Comparison of ENCODE assay signal across 10 mouse cellular contexts in the genomic region with DNA sequence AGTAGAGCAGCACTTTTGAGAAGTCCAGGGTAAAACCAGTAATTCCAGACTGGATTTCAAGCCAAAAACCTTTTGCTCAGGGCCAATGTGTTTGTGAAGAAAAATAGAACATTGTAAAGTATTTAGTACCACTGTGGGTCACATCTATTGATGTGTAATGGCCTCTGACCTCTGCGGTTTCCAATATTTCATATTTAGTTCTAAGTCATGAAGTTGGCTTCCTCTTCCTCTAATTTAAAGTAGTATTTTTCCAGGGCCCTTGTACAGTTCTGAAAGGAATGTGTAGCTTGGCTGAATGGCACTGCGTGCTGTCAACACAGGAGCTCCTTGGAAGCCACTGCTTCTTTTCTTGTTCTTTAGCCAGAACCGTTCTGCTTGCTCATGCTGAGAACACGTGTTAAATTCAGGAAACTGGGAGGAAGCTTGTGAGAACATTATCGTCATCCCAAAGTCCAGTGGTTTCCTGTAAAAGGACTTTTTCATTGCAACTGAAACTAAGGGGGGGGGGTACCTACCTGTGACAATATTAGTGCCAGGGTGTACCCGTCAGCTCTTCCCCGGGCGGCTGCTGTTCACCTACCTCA. TPM values are rescaled to one million over a fixed set of nuclear protein-coding genes. Genes with fewer than 3 reads are reported as not detected.
DNase-seq lines count a peak whose midpoint lies in the region; ATAC-seq lines count a peak whose summit lies in the region.
"Had no signal": no experiment of that assay in that cellular context is flagged by ENCODE, and none has a peak within 500 bp of the region (broad histone marks: within the 10 kb centered on the region; RNA-seq: fewer than 3 reads in every experiment).

No protein-coding gene starts in this region.

- no peaks in the 10 kb centered on the region for H3K4me1 ChIP-seq in heart, embryonic 11.5 days (ENCODE audit: control insufficient read depth, insufficient read depth, low read length)
- no peaks in the 10 kb centered on the region for H3K4me1 ChIP-seq in midbrain, embryonic 11.5 days (ENCODE audit: control insufficient read depth, insufficient read depth, low read length)

- no peaks in the 10 kb centered on the region for H3K27me3 ChIP-seq in heart, embryonic 11.5 days (ENCODE audit: control insufficient read depth, insufficient read depth, low read length)
- H3K27me3 ChIP-seq in midbrain, embryonic 11.5 days (ENCODE audit: control insufficient read depth, insufficient read depth, low read length) = no peaks in the 10 kb centered on the region

- H3K36me3 ChIP-seq in heart, embryonic 11.5 days (ENCODE audit: control insufficient read depth, insufficient read depth, low read length) = no peaks in the 10 kb centered on the region
- no peaks in the 10 kb centered on the region for H3K36me3 ChIP-seq in midbrain, embryonic 11.5 days (ENCODE audit: control insufficient read depth, insufficient read depth, low read length)
- H3K36me3 ChIP-seq: hindbrain, embryonic 10.5 days had no signal

- H3K4me2 ChIP-seq in heart, embryonic 11.5 days = no peak overlapping the region
- no peak overlapping the region for H3K4me2 ChIP-seq in midbrain, embryonic 11.5 days

- H3K27ac ChIP-seq in heart, embryonic 11.5 days (ENCODE audit: low read depth, low read length) = no peak overlapping the region
- no peak overlapping the region for H3K27ac ChIP-seq in midbrain, embryonic 11.5 days (ENCODE audit: low read depth, low read length)
- H3K27ac ChIP-seq: hindbrain, embryonic 10.5 days had no signal

- WGBS in heart, embryonic 11.5 days (ENCODE audit: insufficient replicate concordance) = 67% methylated on average over 8 of the region's 8 CpGs
- 86% methylated on average over 8 of the region's 8 CpGs for WGBS in midbrain, embryonic 11.5 days

- no peak overlapping the region for H3K4me3 ChIP-seq in heart, embryonic 11.5 days (ENCODE audit: low read depth, low read length)
- H3K4me3 ChIP-seq in midbrain, embryonic 11.5 days (ENCODE audit: low read depth, low read length) = no peak overlapping the region
- H3K4me3 ChIP-seq: hindbrain, embryonic 10.5 days; myocyte had no signal

- H3K9ac ChIP-seq in heart, embryonic 11.5 days (ENCODE audit: low read depth, low read length) = no peak overlapping the region
- H3K9ac ChIP-seq in midbrain, embryonic 11.5 days (ENCODE audit: low read length) = no peak overlapping the region

- 0 out of 2 replicates have a peak, but pooled peaks cover 2% of the 10 kb centered on the region for H3K9me3 ChIP-seq in heart, embryonic 11.5 days (replicated peaks; ENCODE audit: control insufficient read depth, low read length)
- H3K9me3 ChIP-seq in midbrain, embryonic 11.5 days (ENCODE audit: control insufficient read depth, low read length) = no peaks in the 10 kb centered on the region
- H3K9me3 ChIP-seq: hindbrain, embryonic 10.5 days had no signal

- ATAC-seq in heart, embryonic 11.5 days (replicated peaks; ENCODE audit: insufficient number of reproducible peaks, low FRiP score, low TSS enrichment) = no peak
- no peak for ATAC-seq in midbrain, embryonic 11.5 days (ENCODE audit: low FRiP score)

- DNase-seq in heart, adult 18-20 months = peak; percentile 63 to 79
- peak; percentile 18 for DNase-seq in 3T3-L1 (ENCODE audit: low read depth, low spot score)
- DNase-seq in fibroblast of lung, adult 2 months (ENCODE audit: low read depth) = peak; percentile 92
- peak; percentile 2 to 52 for DNase-seq in kidney, postnatal 25 days
- DNase-seq in cerebellum, adult 11 months = no peak
- no peak for DNase-seq in midbrain, embryonic 11.5 days (ENCODE audit: low spot score, missing footprints)
- no peak for DNase-seq in cerebellum, adult 8-10 months

RNA-seq across cellular contexts. Expression of gene Stxbp5, which starts 7.1 kb away (rescaled TPM):
- total RNA-seq in heart, adult 18-20 months (2021) = 10 to 100 TPM; 11.4 to 13.0 TPM
- polyA plus RNA-seq in heart, embryonic 11.5 days (2014; fragmentation: Nextera tagmentation; extraction: Ambion mirVana) = 4.9 and 5.5 TPM in 2 replicates
- polyA plus RNA-seq in midbrain, embryonic 11.5 days (2014; fragmentation: Nextera tagmentation; extraction: Ambion mirVana) = 5.6 and 6.3 TPM in 2 replicates

Comparison
In these comparisons a context has a peak if more than half of its experiments do, and no peak if none do; other contexts are left out.
1. DNase-seq: peak in heart, adult 18-20 months (2 of 2), 3T3-L1 (single experiment), fibroblast of lung, adult 2 months (single experiment) and kidney, postnatal 25 days (2 of 2); none in cerebellum, adult 11 months (single experiment), midbrain, embryonic 11.5 days (single experiment) and cerebellum, adult 8-10 months (single experiment).